Mouse (Mus musculus): Measurements from ENCODE around the gene Abcc4. TPM values are rescaled to one million over a fixed set of nuclear protein-coding genes. Genes with fewer than 3 reads are reported as not detected.
"Not testable (repeated sequence)": the region's sequence is repeated elsewhere in the genome, so short reads cannot be mapped to it uniquely, and the experiment has no call there.

Abcc4 gene
- total RNA-seq, 2 experiments from 2014 or later = 9.5 to 11.0 TPM

DNA sequence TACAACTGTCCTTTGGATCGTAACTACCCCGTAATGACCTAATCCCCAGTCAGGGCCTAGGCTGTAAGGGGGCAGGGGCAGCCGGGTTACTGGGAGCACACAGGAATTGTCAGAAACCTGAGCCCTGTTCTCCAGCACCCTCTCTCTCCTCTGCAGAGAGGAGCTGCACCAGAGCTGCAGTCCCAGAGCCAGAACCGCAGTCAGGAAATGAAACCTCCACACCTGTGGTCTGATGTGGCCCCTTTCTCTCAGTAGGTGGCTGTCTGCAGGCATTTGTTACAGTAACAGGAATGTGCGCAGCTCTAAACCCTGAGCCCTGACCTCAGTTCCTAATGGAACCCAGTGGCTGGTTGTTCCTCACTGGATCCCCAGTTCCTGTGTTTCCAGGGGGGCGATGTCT lies 32.5 kb downstream of the Abcc4 start:
- intact Hi-C loops (cut with DNase I) = no loop called here
- H3K4me3 ChIP-seq = no peak overlapping the region
- DNase-seq (ENCODE audit: extremely low spot score in 1 of 2, low spot score in 2 of 2) = no peak
- no peak for TF ChIP-seq CTCF (IDR thresholded peaks at IDR 0.05)
- no peak overlapping the region for H3K27ac ChIP-seq

- H3K4me3 ChIP-seq; intact Hi-C loops (cut with DNase I); DNase-seq (ENCODE audit: extremely low spot score in 1 of 2, low spot score in 2 of 2): not testable (repeated sequence)
These were observed 33.1 kb downstream of the Abcc4 start for GRCm38 (mm10) chr14:118672931-118673330.

GRCm38 (mm10) chr14:118667499-118667898 lies 38.5 kb downstream of the Abcc4 start:
- no peak for TF ChIP-seq CTCF (IDR thresholded peaks at IDR 0.05)
- intact Hi-C loops (cut with DNase I) = no loop called here
- no peak overlapping the region for H3K27ac ChIP-seq
- DNase-seq (ENCODE audit: extremely low spot score in 1 of 2, low spot score in 2 of 2) = no peak
- no peak overlapping the region for H3K4me3 ChIP-seq

More at GRCm38 (mm10) chr14:118672931-118673330, 33.1 kb downstream of the Abcc4 start:
- H3K27ac ChIP-seq = not testable (repeated sequence)

- intact Hi-C loops (cut with DNase I) = no loop called here
- no peak for TF ChIP-seq CTCF (IDR thresholded peaks at IDR 0.05)
- Histone ChIP-seq H3K4me3 (no peak overlapping the region), H3K27ac (no peak overlapping the region)
- no peak for DNase-seq (ENCODE audit: extremely low spot score in 1 of 2, low spot score in 2 of 2)
These were observed 41.4 kb downstream of the Abcc4 start for GRCm38 (mm10) chr14:118664661-118665060.

- peak overlapping the region; percentile 63 for H3K27ac ChIP-seq
- DNase-seq (ENCODE audit: extremely low spot score in 1 of 2, low spot score in 2 of 2) = no peak
- no peak overlapping the region for H3K4me3 ChIP-seq
- no peak for TF ChIP-seq CTCF (IDR thresholded peaks at IDR 0.05)
- intact Hi-C loops (cut with DNase I) = loop anchor here (2.0 kb wide), 2 partner anchors 42 to 88 kb away; no protein-coding TSS in a partner anchor
These were observed 43.3 kb downstream of the Abcc4 start for GRCm38 (mm10) chr14:118662625-118663276.

DNA sequence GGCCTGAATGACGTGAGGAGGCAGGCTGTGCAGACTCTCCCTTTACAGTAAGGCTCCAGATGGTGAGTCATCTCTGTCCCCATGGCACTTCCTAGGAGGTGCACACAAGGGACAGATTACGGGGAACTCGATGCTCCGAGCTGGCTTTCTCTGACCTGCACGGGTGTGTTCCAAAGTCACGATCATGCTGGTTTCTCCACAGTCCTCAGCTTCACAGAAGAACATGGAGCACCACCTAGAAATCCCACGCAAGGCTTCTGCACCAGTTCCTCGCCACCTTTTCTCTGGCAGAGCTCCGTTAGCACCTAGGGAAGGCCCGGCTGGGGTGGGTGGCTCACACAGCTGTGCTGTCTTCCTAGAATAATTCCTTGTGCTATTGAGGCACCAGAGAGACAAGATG lies 43.9 kb downstream of the Abcc4 start:
- Histone ChIP-seq H3K4me3 (no peak overlapping the region), H3K27ac (peak overlapping the region; percentile 45; the same call in 1 of the 2 replicates)
- intact Hi-C loops (cut with DNase I) = loop anchor here (2.0 kb wide), 2 partner anchors 43 to 89 kb away; no protein-coding TSS in a partner anchor
- no peak for TF ChIP-seq CTCF (IDR thresholded peaks at IDR 0.05)
- peak; percentile 56 to 69 for DNase-seq (ENCODE audit: extremely low spot score in 1 of 2, low spot score in 2 of 2)

DNA sequence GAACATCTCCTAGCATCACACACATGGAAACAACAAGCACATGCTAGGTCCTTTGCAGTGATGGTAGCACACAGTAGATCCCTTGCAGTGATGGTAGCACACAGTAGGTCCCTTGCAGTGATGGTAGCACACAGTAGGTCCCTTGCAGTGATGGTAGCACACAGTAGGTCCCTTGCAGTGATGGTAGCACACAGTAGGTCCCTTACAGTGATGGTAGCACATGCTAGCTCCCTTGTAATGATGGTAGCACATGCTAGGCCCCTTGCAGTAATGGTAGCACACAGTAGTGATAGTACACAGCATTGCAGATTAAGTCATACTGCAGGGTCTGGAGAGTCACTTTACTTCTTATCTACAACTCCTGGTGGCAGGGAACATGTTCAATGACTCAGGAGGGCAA lies 46.8 kb downstream of the Abcc4 start:
- TF ChIP-seq CTCF (IDR thresholded peaks at IDR 0.05) = no peak
- no peak overlapping the region for H3K4me3 ChIP-seq
- no peak for DNase-seq (ENCODE audit: extremely low spot score in 1 of 2, low spot score in 2 of 2)
- intact Hi-C loops (cut with DNase I) = no loop called here
- H3K27ac ChIP-seq = no peak overlapping the region

GRCm38 (mm10) chr14:118658328-118658692 lies 47.7 kb downstream of the Abcc4 start:
- DNase-seq (ENCODE audit: extremely low spot score in 1 of 2, low spot score in 2 of 2) = no peak
- H3K27ac ChIP-seq = no peak overlapping the region
- H3K4me3 ChIP-seq = no peak overlapping the region
- intact Hi-C loops (cut with DNase I) = no loop called here
- no peak for TF ChIP-seq CTCF (IDR thresholded peaks at IDR 0.05)

DNA sequence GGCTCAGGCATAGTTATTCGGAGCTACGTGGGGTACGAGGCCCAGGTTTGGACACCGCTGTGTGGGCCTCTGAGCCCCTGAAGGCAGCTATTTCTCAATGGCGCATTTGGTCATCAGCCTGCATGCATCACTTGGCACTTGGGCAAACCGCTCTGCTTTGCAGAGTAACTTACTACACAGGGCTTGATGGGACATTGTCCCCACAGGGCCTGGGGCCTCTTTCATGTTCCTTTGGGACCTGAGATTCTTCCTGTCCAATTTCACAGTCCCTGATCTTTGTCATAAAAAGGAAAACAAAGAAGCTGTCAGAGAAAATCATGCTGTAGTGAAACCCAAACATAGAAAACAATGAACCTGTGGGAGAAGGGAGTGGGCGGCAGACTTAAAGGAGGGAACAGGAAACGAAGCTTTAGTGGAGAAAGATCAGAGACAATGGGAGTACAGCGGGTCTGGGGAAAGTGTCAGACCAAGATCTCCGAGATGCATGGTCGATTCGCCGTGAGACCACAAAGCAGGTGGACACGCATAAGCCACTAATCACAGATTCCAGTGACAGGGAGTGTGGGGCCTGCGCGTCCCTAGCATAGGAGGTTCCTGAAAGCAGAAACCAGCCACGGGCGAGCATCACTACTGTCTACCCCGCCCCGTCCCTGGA lies 48.2 kb downstream of the Abcc4 start:
- Histone ChIP-seq H3K27ac (no peak overlapping the region), H3K4me3 (no peak overlapping the region)
- intact Hi-C loops (cut with DNase I) = no loop called here
- DNase-seq (ENCODE audit: extremely low spot score in 1 of 2, low spot score in 2 of 2) = no peak
- no peak for TF ChIP-seq CTCF (IDR thresholded peaks at IDR 0.05)

DNA sequence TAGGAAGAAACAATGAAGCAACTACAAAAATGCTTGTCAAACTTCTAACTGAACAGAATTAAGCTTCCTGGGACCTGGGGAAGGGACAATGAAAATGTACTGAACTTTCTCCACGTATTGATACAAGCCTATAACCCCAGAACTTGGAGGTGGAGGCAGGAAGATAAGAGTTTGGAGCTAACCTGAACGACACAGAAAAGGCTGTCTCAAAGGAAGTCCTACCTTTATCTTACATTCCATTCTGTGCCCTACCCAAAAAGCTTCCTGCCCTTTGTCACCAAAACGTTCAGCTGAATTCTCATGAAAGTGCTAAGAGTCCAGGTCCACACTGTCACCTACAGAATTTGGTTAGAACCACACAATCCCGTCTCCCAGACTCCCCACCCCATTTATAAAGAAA lies 48.8 kb downstream of the Abcc4 start:
- no peak for TF ChIP-seq CTCF (IDR thresholded peaks at IDR 0.05)

DNA sequence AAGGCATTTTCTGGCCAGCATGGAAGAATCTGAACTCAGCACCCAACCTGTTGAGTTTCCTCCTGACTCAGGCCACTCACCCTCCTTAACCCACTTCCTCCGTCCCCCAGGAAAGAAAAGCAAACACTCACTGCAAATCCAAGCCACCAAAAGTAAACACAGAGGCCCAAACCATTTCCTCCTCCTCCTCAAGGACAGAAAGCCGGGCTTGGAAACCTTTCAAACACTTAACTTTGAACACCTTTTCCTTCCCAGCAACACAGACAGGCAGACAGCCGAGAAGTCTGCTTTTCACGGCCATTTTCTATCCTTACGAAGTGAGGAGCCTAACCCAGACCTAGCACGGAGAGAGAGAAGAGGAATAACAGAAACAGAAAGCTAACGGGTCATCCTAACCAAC lies 50.0 kb downstream of the Abcc4 start:
- no peak for DNase-seq (ENCODE audit: extremely low spot score in 1 of 2, low spot score in 2 of 2)
- H3K4me3 ChIP-seq = no peak overlapping the region
- no peak overlapping the region for H3K27ac ChIP-seq
- intact Hi-C loops (cut with DNase I) = no loop called here
- no peak for TF ChIP-seq CTCF (IDR thresholded peaks at IDR 0.05)

More for the DNA sequence above, 48.8 kb downstream of the Abcc4 start:
- H3K27ac ChIP-seq = no peak overlapping the region
- intact Hi-C loops (cut with DNase I) = no loop called here
- no peak overlapping the region for H3K4me3 ChIP-seq
- DNase-seq (ENCODE audit: extremely low spot score in 1 of 2, low spot score in 2 of 2) = no peak

DNA sequence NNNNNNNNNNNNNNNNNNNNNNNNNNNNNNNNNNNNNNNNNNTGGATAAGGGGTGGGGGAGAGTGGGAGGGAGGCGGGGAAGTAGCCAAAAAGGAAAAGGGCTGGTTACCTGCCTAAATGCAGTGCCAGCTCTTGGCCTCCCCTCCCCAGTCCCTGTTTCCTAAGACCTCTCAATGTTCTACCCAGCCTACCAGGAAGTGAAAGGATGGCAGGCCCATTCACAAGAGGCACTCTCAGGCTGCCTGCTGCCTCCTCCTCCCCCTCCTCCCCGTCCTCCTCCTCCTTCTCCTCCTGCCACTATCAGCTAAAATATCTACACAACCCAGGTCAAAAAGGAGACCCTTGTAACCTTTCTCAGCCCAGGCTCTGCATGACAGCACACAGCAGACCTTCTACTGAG lies 51.1 kb downstream of the Abcc4 start:
- intact Hi-C loops (cut with DNase I) = no loop called here
- DNase-seq (ENCODE audit: extremely low spot score in 1 of 2, low spot score in 2 of 2) = no peak
- TF ChIP-seq CTCF (IDR thresholded peaks at IDR 0.05) = no peak
- no peak overlapping the region for H3K27ac ChIP-seq
- H3K4me3 ChIP-seq = no peak overlapping the region
